ENCODE assay signal across 10 mouse cellular contexts in genomic region chr8:13641206-13641605, GRCm38 (mm10). TPM values are rescaled to one million over a fixed set of nuclear protein-coding genes. Genes with fewer than 3 reads are reported as not detected.
DNase-seq lines count a peak whose midpoint lies in the region; ATAC-seq and TF ChIP-seq lines count a peak whose summit lies in the region.
"Had no signal": no experiment of that assay in that cellular context is flagged by ENCODE, and none has a peak within 500 bp of the region (broad histone marks: within the 10 kb centered on the region; RNA-seq: fewer than 3 reads in every experiment).

No protein-coding gene starts in this region.

- peak overlapping the region; percentile 78; the same call in 1 of the 2 replicates for H3K27ac ChIP-seq in hindbrain, postnatal 0 days
- no peak overlapping the region for H3K27ac ChIP-seq in hindbrain, embryonic 10.5 days
- H3K27ac ChIP-seq in midbrain, embryonic 16.5 days (ENCODE audit: low read length), result peak overlapping the region; percentile 53; the same call in 1 of the 2 replicates
- H3K27ac ChIP-seq in midbrain, embryonic 10.5 days (replicated peaks), result no peak overlapping the region
- H3K27ac ChIP-seq in macrophage, result 0 out of 2 replicates have a peak overlapping the region, but pooled peaks have one; percentile 7
- H3K27ac ChIP-seq: neural tube, embryonic 12.5 days had no signal

- H3K9me3 ChIP-seq in hindbrain, postnatal 0 days (ENCODE audit: low read length), result no peaks in the 10 kb centered on the region
- H3K9me3 ChIP-seq in hindbrain, embryonic 10.5 days, result no peaks in the 10 kb centered on the region
- H3K9me3 ChIP-seq in midbrain, embryonic 16.5 days (replicated peaks; ENCODE audit: control insufficient read depth, low read length, poor library complexity, severe bottlenecking), result no peaks in the 10 kb centered on the region
- no peaks in the 10 kb centered on the region for H3K9me3 ChIP-seq in midbrain, embryonic 10.5 days (replicated peaks)
- H3K9me3 ChIP-seq: G1E; neural tube, embryonic 12.5 days had no signal

- ATAC-seq in hindbrain, postnatal 0 days, result no peak
- ATAC-seq in midbrain, embryonic 16.5 days, result no peak

- no peaks in the 10 kb centered on the region for H3K27me3 ChIP-seq in hindbrain, postnatal 0 days (ENCODE audit: insufficient read depth, low read length)
- H3K27me3 ChIP-seq in hindbrain, embryonic 10.5 days (ENCODE audit: insufficient read depth, poor library complexity, severe bottlenecking), result no peaks in the 10 kb centered on the region
- H3K27me3 ChIP-seq in midbrain, embryonic 16.5 days (ENCODE audit: control insufficient read depth, insufficient read depth, low read depth, low read length), result no peaks in the 10 kb centered on the region
- H3K27me3 ChIP-seq in midbrain, embryonic 10.5 days (ENCODE audit: low read depth, poor library complexity, severe bottlenecking), result no peaks in the 10 kb centered on the region
- H3K27me3 ChIP-seq: neural tube, embryonic 12.5 days had no signal

- H3K79me2 ChIP-seq in macrophage (ENCODE audit: inconsistent target), result peaks cover 99% of the 10 kb centered on the region

- H3K4me2 ChIP-seq in hindbrain, postnatal 0 days (ENCODE audit: low read depth, low read length), result no peak overlapping the region
- no peak overlapping the region for H3K4me2 ChIP-seq in midbrain, embryonic 16.5 days (ENCODE audit: low read length)
- H3K4me2 ChIP-seq: neural tube, embryonic 12.5 days had no signal

- H3K4me1 ChIP-seq in hindbrain, postnatal 0 days (ENCODE audit: insufficient read depth, low read length), result peaks cover 30% of the 10 kb centered on the region
- peaks cover 44% of the 10 kb centered on the region for H3K4me1 ChIP-seq in hindbrain, embryonic 10.5 days (replicated peaks)
- peaks cover 28% of the 10 kb centered on the region for H3K4me1 ChIP-seq in midbrain, embryonic 16.5 days (ENCODE audit: control insufficient read depth, insufficient read depth, low read length)
- H3K4me1 ChIP-seq in midbrain, embryonic 10.5 days, result peaks cover 28% of the 10 kb centered on the region

- H3K4me3 ChIP-seq in hindbrain, postnatal 0 days (ENCODE audit: low read length), result no peak overlapping the region
- H3K4me3 ChIP-seq in hindbrain, embryonic 10.5 days, result no peak overlapping the region
- no peak overlapping the region for H3K4me3 ChIP-seq in midbrain, embryonic 16.5 days (ENCODE audit: low read depth, low read length)
- H3K4me3 ChIP-seq in midbrain, embryonic 10.5 days, result no peak overlapping the region
- no peak overlapping the region for H3K4me3 ChIP-seq in macrophage (ENCODE audit: inconsistent target)
- H3K4me3 ChIP-seq: neural tube, embryonic 12.5 days had no signal

- no peak for TF ChIP-seq CTCF in hindbrain, postnatal 0 days (IDR thresholded peaks at IDR 0.05; ENCODE audit: low read depth)

- whole genome bisulfite sequencing in hindbrain, postnatal 0 days, result 64% methylated on average over 9 of the region's 9 CpGs
- WGBS in hindbrain, embryonic 10.5 days, result 67% methylated on average over 9 of the region's 9 CpGs
- WGBS in midbrain, embryonic 16.5 days, result 63% methylated on average over 9 of the region's 9 CpGs
- 67% methylated on average over 9 of the region's 9 CpGs for WGBS in midbrain, embryonic 10.5 days
- 89% methylated on average over 9 of the region's 9 CpGs for WGBS in macrophage (ENCODE audit: missing documents)

- peak; percentile 41 for DNase-seq in adrenal gland, adult 2 months
- DNase-seq in adrenal gland, postnatal 25 days, result no peak
- DNase-seq in hindbrain, postnatal 0 days (ENCODE audit: low spot score), result no peak
- DNase-seq in hindbrain, embryonic 10.5 days (ENCODE audit: low spot score), result no peak
- DNase-seq in midbrain, embryonic 10.5 days (ENCODE audit: low spot score), result no peak
- DNase-seq in embryo, embryonic 10.5 days (ENCODE audit: low spot score), result no peak

- no peak overlapping the region for H3K9ac ChIP-seq in hindbrain, postnatal 0 days (replicated peaks; ENCODE audit: low read length)
- H3K9ac ChIP-seq in midbrain, embryonic 16.5 days (ENCODE audit: low read depth, low read length), result no peak overlapping the region
- H3K9ac ChIP-seq: neural tube, embryonic 12.5 days had no signal

- no peaks in the 10 kb centered on the region for H3K36me3 ChIP-seq in hindbrain, postnatal 0 days (ENCODE audit: insufficient read depth, low read length)
- no peaks in the 10 kb centered on the region for H3K36me3 ChIP-seq in hindbrain, embryonic 10.5 days
- no peaks in the 10 kb centered on the region for H3K36me3 ChIP-seq in midbrain, embryonic 16.5 days (ENCODE audit: control insufficient read depth, insufficient read depth, low read length)
- no peaks in the 10 kb centered on the region for H3K36me3 ChIP-seq in midbrain, embryonic 10.5 days
- no peaks in the 10 kb centered on the region for H3K36me3 ChIP-seq in macrophage (ENCODE audit: inconsistent target)
- H3K36me3 ChIP-seq: G1E; neural tube, embryonic 12.5 days had no signal

RNA-seq across cellular contexts. Expression of gene Rasa3, which starts 36.2 kb away (rescaled TPM):
- 10 to 100 TPM; 27.4 to 35.9 TPM for total RNA-seq in adrenal gland, adult 2 months (2021)
- 25.8 and 38.6 TPM in 2 replicates for polyA plus RNA-seq in adrenal gland, adult 2 months (2012; rRNA removed)
- total RNA-seq in adrenal gland, postnatal 25 days (2021), result 39.2 and 63.9 TPM in 2 replicates
- 84.7 and 85.2 TPM in 2 replicates for total RNA-seq in hindbrain, postnatal 0 days (2014; rRNA removed)
- 29.4 and 33.5 TPM in 2 replicates for polyA plus RNA-seq in hindbrain, postnatal 0 days (2015; fragmentation: Nextera tagmentation; extraction: Ambion mirVana)
- 28.8 and 31.8 TPM in 2 replicates for polyA plus RNA-seq in hindbrain, embryonic 10.5 days (2016; fragmentation: Nextera tagmentation; extraction: Ambion mirVana)
- polyA plus RNA-seq in midbrain, embryonic 16.5 days (2015; fragmentation: Nextera tagmentation; extraction: Ambion mirVana), result 29.3 and 33.2 TPM in 2 replicates
- 27.4 and 28.9 TPM in 2 replicates for polyA plus RNA-seq in midbrain, embryonic 10.5 days (2016; fragmentation: Nextera tagmentation; extraction: Ambion mirVana)
- total RNA-seq in macrophage (2018; cell fraction: chromatin; rRNA removed), result 100 to 1,000 TPM in 19 of 26 experiments, 10 to 100 TPM in 7; 24.5 to 267 (median 142) TPM
- total RNA-seq in macrophage (2018; cell fraction: cytosol; rRNA removed), result 100 to 1,000 TPM in 7 of 26 experiments, 10 to 100 TPM in 19; 56.4 to 109 (median 82.5) TPM
- total RNA-seq in macrophage (2018; cell fraction: nucleus; rRNA removed), result 100 to 1,000 TPM in 12 of 26 experiments, 10 to 100 TPM in 14; 30.1 to 198 (median 99.8) TPM
- 72.6 to 95.1 TPM (median 88.3 TPM) in 3 replicates for polyA plus RNA-seq in macrophage (2018)

Comparison
In these comparisons a context has a peak if more than half of its experiments do, and no peak if none do; other contexts are left out.
1. H3K27ac ChIP-seq: peak in hindbrain, postnatal 0 days (single experiment), midbrain, embryonic 16.5 days (single experiment) and macrophage (single experiment); none in hindbrain, embryonic 10.5 days (single experiment) and midbrain, embryonic 10.5 days (single experiment).